Mouse (Mus musculus): ENCODE results near the gene Clmp.
"Not testable (repeated sequence)": the region's sequence is repeated elsewhere in the genome, so short reads cannot be mapped to it uniquely, and the experiment has no call there.

Gene Clmp

DNA sequence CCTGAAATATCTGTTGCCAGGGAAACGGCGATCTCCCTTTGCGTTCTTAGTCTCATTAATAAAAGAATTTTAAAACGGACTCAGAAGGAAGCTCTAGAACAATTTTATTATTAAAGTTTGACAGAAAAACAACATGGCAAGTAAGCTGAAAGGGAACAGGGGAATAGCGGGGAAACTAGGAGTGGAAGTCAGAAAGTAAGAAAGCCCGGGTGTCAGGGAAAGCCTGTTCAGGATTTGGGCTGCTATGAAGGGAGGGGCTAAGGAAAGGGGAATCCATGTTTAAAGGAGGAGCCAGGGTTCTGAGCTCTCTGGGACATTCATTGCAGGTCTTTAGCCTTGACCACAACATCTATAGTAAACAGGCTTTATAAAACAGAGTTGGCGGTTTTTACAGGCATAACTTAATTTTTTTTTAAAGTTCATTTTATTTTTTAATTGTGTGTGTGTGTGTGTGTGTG, 45.9 kb downstream of the Clmp start:
- no peak for DNase-seq (ENCODE audit: low read depth, low spot score)

DNA sequence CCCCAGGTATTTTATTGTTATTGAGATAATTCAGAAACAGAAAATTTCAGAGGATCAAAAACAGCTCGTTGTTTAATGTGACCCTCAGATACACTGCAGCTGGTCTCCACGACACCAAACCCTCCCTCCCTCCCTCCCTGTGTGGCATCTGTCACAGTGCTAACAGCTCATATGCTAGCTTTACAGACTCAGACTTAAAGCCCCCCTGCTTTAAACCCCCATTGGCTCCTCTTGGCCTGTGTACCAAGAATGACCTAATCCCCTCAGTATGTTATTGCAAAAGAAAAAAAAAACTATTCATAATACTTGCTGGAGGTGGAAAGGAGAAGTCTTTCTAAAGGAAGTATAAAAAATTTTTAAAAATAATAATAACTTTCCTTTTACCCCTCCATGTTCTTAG, 46.5 kb downstream of the Clmp start:
- no peak for DNase-seq (ENCODE audit: low read depth, low spot score)

DNA sequence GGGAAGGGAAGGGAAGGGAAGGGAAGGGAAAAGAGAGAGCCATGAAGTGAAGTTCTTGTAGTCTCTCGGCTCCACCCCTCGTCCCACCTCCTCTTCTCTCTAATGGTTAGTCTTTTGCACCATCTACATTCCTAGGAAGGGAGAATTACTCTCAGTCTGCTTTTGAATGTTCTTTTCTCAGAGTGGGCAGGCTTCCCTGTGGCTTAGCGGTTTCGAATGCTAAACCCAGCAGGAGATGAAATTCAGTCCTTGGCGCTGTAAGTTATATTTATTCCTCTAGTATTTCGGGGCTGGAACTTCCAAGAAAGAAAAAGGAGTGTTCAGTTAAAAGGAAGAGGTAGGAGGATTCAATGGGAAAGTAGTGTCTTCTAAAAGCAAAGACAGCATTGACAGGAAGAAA, 51.4 kb downstream of the Clmp start:
- no peak for DNase-seq (ENCODE audit: low read depth, low spot score)

DNA sequence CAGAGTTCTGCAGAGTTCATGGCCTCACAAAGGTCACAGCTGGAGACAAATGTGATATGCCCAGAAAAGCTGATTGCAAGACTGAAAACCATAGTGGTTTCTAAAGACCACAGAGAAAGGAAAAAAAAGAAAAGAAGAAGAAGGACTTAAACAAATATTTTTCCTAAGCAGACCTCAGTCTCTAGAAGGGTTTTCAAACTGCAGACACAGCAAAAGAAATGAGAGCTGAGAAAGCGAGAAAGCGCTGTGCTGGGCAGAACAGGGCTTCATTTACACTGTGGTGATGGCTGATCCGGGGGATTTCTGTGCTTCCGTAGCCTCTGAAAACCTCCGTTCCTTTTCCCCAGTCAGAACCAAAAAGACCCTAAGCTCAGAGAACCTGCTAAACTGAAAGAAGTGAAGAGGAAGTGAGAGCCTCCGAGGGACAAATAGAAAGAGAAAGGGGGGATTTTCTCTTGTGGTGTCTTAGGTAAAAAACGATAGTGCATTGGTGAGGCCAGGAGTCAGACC, 57.8 kb downstream of the Clmp start:
- DNase-seq (ENCODE audit: low read depth, low spot score), result peak; percentile 41

DNA sequence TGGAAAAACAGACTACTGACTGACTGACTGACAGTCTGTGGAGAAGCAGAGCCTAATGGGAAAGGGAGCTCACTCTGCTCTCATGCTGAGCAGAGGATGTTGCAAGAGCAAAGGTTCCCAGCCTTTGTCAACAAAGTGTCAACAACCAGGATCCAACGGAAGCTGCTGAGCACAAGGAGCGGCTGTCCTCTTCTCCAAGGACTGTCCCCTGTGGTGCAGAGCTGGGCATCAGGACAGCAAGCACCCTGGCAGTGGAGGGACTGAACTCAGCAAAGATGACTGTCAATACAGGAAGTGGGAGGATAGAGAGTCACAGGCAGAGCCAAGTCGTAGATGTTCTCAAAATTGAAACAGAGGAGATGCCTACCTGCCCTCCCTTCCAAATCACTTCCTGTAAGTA, 58.5 kb downstream of the Clmp start:
- peak; percentile 54 for DNase-seq (ENCODE audit: low read depth, low spot score)

DNA sequence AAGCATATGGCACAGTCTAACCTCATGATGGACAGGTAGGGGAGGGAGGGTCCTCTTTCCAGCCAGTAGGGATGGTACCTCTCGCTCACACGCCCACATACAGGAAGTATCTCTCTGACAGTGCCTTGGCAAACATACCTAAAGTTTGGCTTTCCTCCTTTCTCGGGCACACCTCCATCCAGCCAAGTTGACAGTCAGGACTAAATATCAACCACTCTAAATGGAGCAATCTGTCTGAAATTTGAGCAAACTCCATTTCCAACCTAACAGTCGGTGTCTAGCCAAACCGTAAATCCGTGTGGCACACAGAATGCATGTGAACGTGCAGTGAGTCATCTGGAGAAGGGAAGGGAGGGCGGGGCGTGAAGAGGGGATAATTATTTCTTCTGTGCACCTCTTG, 61.0 kb downstream of the Clmp start:
- DNase-seq (ENCODE audit: low read depth, low spot score), result peak; percentile 16

DNA sequence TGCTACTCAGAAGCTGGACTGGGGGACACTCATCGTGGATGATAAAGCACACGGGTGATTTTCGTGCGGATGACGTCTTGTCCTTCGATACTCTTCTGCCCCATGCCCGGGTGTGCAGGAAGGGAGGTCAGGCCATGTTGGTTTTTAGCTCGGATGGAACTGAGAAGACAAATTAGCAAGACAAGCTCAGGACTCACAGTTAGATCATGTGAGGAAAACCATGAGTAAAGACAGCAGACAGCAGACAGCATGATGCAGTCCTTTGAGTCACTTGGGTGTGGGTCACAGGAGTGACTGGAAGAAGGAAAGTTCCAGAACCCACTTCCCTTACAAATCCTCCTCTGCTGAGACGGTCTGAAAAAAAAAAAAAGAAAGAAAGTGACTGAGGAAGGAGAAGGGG, 61.5 kb downstream of the Clmp start:
- no peak for DNase-seq (ENCODE audit: low read depth, low spot score)

DNA sequence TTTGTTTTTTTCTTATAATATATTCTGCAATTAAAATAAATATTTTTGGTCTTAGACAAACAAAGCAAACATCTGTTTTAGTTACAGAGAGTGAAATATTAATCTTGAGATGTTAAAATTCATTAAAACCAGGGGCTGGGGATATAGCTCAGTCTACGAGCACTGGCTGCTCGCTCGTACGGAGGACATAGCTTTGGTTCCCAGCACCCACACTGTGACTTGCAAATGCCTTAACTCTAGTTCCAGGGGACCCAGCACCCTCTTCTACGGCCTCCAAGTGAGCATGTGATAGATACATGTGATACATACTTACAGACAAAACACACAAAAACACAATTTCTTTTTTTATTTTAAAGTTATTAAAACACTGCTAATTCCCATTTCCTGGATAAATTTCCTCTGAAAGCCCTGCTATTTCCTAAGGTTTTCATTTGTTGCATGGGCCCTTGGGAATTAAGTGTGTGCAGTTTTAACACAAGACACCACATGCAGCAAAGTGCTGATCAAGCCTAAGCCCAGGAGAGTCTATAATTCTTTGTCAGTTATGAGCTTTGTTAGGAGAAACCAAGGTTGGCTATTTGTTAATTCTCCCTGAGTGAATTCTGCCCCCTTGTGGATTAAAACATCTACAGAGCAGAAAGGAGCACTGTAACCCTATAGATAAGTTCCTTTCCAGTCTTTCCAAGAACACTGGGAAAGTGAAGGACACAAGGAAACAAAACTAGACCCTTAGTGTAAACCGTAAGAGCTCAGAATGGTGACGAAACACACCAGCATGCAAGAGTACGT, 64.3 kb downstream of the Clmp start:
- peak; percentile 64 for DNase-seq (ENCODE audit: low read depth, low spot score)

DNA sequence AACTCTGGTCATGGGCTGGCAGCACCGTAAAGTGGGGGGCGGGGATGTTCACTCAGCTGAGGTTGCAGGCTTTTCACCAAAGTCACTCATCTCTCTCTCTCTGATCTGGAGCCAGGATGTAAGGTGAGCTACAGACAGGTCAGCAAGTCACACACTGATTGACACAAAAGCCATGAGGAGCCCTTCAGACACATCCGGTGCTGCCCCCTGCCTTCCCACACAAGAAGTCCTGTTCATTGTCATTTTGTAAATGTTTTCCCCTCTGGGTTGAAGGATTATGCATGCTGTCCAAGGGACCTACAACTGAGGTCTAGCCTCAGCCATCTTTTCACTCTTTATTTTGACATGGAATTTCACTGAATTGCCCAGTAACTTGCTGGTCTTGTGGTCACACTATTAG, 66.0 kb downstream of the Clmp start:
- DNase-seq (ENCODE audit: low read depth, low spot score), result no peak

DNA sequence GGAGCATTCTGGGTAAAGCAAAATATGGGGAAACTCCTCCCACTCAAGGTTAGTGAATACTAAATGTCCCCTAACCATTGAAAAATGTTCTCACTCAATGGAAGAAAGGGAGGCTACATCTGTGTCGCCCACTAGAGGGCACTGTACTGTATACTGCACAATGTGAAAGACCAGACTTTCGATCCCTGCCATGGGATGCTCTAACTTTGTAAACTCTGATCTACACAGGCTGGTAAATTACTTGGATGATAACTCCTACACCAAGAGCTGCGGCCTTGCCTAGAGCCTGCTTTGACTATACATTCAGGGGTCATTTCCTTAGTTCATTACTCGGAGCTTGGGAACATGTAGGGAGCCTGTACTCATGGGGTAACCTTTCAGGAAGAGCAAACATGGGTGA, 70.6 kb downstream of the Clmp start:
- peak; percentile 86 for DNase-seq (ENCODE audit: low read depth, low spot score)

DNA sequence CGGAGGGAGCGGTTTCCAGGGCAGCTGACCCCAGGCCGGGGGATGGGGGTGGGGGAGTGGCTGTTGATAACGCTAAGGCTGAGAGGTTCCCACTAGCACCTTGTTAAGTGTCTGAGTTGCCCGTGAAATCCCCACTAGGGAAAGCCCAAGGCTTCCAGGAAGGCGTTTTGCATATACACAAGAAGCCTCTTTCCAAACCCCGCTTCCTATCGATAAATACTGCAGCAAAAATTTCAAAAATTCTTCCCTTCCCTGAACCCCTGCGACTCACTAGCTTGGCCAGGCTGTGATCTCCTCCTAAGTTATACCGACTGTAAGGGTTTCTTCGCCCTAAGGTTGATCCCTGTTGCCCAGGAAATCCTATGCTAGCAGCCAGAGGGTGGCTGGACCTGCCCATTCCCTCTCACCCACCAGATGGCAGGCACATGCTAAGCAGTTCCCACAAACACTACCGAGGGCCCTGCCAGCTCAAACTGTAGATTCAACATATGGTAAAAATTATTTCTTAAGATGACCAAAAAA, 71.4 kb downstream of the Clmp start:
- peak; percentile 54 for DNase-seq (ENCODE audit: low read depth, low spot score)

DNA sequence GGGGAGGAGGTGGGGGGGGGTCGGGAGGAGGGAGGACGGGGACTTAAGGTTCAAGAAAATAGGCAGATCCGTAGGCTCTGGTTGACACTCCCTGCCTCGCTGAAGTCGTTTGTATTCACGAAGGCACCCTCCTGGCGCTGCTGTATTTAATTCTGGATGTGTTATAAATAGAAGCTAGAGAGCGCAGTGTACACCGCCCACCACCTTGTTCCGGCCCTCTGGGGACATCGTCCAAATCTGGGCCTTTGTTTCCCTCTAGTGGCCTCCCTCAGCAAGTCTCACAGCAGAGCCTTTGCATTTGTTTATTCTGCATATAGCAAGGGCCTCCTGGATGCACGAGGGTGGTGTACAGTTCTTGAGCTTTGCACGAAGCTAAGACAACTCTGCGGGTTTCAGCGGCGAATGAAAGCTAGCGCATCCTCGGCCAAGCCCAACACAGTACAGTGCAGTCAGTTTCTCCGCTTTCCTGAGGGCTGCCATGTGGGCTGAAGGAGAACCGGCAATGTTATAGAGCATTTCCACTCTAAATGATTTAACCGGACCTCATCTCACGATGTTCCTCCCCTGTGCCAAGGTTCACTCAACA, 72.0 kb downstream of the Clmp start:
- DNase-seq (ENCODE audit: low read depth, low spot score), result peak; percentile 83

DNA sequence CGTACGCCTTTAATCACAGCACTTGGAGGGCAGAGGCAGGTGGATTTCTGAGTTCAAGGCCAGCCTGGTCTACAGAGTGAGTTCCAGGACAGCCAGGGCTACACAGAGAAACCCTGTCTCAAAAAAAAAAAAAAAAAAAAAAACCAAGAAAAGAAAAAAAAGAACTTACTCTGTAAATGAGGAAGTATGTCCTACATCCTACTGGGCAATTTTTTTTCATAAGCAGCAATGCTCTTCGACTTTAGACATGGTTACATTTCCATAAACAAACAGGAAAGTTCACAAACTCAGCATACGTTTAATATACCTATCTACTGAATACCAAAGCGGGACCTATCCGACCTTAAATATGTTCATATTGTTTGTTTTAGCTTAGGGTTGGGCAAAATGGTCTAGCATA, 76.6 kb downstream of the Clmp start:
- DNase-seq (ENCODE audit: low read depth, low spot score), result no peak

DNA sequence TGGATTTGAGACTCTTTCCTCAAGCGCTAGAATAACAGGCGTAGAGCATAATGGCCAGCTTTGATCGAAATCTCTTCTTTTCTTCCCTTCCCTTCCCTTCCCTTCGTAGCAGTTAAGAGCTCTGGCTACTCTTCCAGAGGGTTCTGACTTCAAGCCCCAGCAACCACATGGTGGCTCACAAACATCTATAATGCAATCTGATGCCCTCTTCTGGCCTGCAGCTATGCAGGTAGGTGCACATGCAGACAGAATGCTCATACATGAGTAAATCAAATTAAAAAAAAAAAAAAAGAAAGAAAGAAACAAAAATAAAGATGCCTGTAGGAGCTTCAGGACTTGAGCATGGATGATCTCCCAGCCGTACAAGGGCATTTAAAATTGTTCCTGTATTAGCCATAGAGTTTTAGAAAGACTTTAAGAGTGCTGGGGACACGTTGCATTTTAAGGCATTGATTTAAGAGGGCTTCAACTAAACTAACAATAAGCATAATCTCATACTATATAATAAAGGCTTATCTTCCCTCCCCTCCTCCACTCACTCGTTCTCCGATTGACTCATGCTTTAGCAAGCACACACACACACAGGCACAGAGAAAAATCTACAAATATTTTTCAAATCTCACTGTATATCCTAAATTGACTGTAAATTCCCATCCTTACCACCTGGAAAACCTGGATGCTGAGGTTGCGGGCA, 79.3 kb downstream of the Clmp start:
- peak; percentile 58 for DNase-seq (ENCODE audit: low read depth, low spot score)

DNA sequence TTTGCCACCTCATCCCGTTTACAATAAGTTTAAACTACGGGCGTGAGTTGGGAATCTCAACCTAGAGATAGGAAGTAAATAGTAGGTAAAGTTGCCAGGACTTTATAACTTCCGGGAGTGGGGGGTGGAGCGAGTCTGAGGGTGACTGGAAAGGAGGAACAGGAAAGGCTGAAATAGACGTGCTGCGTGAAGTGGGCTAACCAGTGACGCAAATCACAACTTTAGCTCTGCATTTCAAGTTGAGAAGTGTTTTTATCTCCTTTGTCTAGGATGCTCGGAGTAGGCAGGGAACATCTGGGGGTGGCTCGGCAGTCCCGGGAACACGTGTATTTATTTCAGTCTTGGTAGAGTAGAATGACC, 79.8 kb downstream of the Clmp start:
- DNase-seq (ENCODE audit: low read depth, low spot score), result no peak

DNA sequence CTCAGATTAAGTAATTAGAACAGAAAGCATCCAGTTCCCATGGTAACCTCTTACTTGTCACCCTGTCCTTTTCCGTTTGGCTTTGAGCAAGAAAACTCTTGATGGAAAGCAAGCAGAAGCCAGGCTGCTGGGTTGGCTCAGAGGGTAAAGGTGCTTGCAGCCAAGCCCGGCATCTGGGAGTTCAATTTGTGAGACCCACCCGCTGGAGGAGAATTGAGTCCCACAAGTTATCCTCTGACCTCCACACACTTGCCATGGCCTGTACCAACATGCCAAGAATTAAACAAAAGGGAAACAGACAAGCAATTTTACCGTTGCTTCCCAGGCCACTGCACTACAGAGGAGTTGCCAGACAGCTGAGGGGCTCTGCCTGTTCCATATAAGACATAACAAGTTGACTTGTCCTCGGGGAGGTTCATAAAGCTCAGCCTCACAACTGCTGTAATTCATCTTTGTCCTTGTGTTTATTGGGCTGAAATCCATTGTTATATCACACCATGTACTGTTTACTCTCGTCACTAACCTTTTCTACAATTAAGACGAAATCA, 80.4 kb downstream of the Clmp start:
- DNase-seq (ENCODE audit: low read depth, low spot score), result no peak

DNA sequence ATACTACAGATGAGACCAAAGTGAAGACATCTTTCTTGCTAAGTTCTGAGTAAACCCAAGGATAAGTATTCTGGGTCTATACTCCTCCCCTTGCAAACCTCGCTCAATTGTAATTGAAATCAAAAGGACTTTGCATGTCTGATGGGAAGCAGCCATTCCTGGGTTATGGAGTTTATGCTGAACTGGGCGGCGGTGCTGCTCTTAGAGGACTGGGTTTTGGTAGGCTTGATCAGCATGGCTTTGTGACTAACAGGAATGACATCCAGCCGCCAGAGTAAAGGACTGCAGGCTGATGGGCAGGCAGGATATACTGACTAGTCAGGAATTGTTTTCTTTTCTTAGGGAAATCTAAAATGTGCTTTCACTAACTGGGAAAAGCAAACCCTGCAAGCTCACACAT, 82.2 kb downstream of the Clmp start:
- DNase-seq (ENCODE audit: low read depth, low spot score), result no peak

DNA sequence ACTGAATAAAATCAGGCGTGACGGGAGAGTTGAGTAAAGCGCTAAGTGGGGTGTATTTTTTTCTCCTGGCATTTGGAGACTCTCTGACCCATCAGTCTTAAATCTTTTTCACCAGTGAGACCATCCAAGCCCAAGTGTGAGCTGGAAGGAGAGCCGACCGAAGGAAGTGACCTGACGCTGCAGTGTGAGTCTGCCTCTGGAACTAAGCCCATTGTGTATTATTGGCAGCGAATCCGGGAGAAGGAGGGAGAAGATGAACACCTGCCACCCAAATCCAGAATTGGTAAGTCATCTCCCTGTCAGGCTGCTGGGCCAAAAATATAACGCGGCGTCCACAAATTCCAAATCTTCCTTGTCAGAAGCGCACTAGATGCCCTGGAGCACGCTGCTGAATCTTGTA, 86.5 kb downstream of the Clmp start:
- DNase-seq (ENCODE audit: low read depth, low spot score), result no peak

DNA sequence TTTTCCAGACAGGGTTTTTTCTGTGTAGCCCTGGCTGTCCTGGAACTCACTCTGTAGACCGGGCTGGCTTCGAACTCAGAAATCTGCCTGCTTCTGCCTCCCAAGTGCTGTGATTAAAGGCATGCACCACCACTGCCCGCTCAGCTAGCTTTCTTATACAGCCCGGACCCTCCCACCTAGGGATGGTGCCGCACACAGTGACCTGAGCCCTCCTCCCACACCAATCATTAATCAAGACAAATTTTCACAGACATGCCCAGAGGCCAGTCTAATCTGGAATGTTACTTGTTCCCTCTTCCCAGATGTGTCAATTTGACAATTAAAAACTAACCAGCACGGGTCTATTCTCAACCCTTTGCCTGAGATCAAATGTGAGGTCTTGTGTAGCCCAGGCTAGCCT, 87.4 kb downstream of the Clmp start:
- DNase-seq (ENCODE audit: low read depth, low spot score), result not testable (repeated sequence)

DNA sequence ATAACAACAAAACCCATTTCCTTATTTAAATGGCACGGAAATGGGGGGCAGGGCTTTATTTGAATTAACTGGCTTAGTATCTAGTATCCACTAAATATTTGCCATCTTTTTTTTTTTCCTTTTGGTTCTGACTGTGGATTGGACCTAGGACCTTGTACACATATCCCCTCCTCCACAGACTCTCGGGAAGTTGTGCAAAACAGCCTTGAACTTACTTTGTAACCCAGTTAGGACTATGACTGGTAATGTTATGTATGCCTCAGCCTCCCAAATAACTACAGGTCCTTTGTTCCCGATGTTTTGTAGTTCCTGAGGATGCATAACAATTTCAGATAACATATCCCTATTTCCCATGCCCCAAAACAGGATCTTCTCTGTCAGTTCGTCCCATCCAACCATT, 88.1 kb downstream of the Clmp start:
- DNase-seq (ENCODE audit: low read depth, low spot score), result no peak

DNA sequence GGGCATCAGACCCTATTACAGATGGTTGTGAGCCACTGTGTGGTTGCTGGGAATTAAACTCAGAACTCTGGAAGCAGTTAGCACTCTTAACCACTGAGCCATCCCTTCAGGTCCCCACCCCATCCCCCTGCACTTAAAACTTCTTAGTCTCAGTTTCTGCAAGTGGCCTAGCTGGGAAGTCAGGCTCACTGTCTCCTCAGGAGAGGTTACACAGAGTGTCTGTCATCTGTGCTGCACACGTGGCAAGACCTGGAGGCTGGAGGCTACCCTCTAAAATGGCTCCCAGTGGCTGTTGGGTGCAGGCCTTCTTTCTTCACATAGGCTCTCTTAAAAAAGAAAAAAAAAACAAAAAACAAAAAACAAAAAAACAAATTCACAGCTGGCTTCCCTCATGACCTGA, 90.3 kb downstream of the Clmp start:
- DNase-seq (ENCODE audit: low read depth, low spot score), result no peak
